Mouse (Mus musculus) adrenal gland, postnatal 10 days (tissue): ENCODE measurements around the gene Rxfp2. TPM values are rescaled to one million over a fixed set of nuclear protein-coding genes. Genes with fewer than 3 reads are reported as not detected.

Experiments used
- DNase-seq: peaks from one replicate; pipeline ENCODE4 v3.0.0; 2021; ENCODE audit warnings: mixed read lengths
- total RNA-seq, 2 experiments: library from RNA; stranded (reverse); gene quantifications; 2 replicates each; pipeline ENCODE4 v1.2.3; 2021

Rxfp2 gene
- total RNA-seq, 2 experiments from 2014 or later = not detected

GRCm38 (mm10) chr5:150115271-150116092 is 97.0 kb downstream of the Rxfp2 start:
- DNase-seq = peak; percentile 18

- no peak for DNase-seq
These were observed 97.9 kb downstream of the Rxfp2 start for GRCm38 (mm10) chr5:150116216-150116905.

GRCm38 (mm10) chr5:150116906-150117216 is 98.4 kb downstream of the Rxfp2 start:
- peak; percentile 22 for DNase-seq

- DNase-seq = no peak
These were observed 99.6 kb downstream of the Rxfp2 start for GRCm38 (mm10) chr5:150118124-150118454.

- DNase-seq = peak; percentile 97
These were observed 100.2 kb downstream of the Rxfp2 start, which contains the start of gene Fry for GRCm38 (mm10) chr5:150118455-150119241. Fry (plus strand) TSS chr5:150118645.

GRCm38 (mm10) chr5:150120676-150121075 is 102.2 kb downstream of the Rxfp2 start:
- DNase-seq = no peak

- no peak for DNase-seq
These were observed 103.6 kb downstream of the Rxfp2 start for GRCm38 (mm10) chr5:150122095-150122494.

- DNase-seq = peak; percentile 59
These were observed 104.1 kb downstream of the Rxfp2 start for GRCm38 (mm10) chr5:150122571-150122970.

GRCm38 (mm10) chr5:150125920-150126319 is 107.4 kb downstream of the Rxfp2 start:
- no peak for DNase-seq

GRCm38 (mm10) chr5:150128432-150128831 is 110.0 kb downstream of the Rxfp2 start:
- no peak for DNase-seq

GRCm38 (mm10) chr5:150130144-150130543 is 111.7 kb downstream of the Rxfp2 start:
- DNase-seq = no peak

- DNase-seq = no peak
These were observed 112.7 kb downstream of the Rxfp2 start for GRCm38 (mm10) chr5:150131166-150131565.

Other genes starting within 250 kb of the Rxfp2 start
- 10 to 100 TPM; 36.2 to 46.9 TPM for gene Fry, start 100.0 kb downstream of the Rxfp2 start, total RNA-seq